Mouse (Mus musculus): ENCODE data around the gene Fam57b.
A peak's percentile ranks its signal among the peaks of the same experiment; 100 is the strongest.

The Fam57b gene

GRCm38 (mm10) chr7:126799050-126799467 is 1.6 kb downstream of the Fam57b start:
- peak; percentile 96 to 97 for DNase-seq (ENCODE audit: low spot score in 2 of 2)

- no peak for DNase-seq (ENCODE audit: low spot score in 2 of 2)
Observed at GRCm38 (mm10) chr7:126799468-126800268, 2.2 kb downstream of the Fam57b start.

- DNase-seq (ENCODE audit: low spot score in 2 of 2): no peak
Observed at GRCm38 (mm10) chr7:126800269-126801056, 3.0 kb downstream of the Fam57b start.

GRCm38 (mm10) chr7:126801057-126801422 is 3.6 kb downstream of the Fam57b start:
- no peak for DNase-seq (ENCODE audit: low spot score in 2 of 2)

- no peak for DNase-seq (ENCODE audit: low spot score in 2 of 2)
Observed at GRCm38 (mm10) chr7:126802134-126802889, 4.8 kb downstream of the Fam57b start.

- DNase-seq (ENCODE audit: low spot score in 2 of 2): no peak
Observed at GRCm38 (mm10) chr7:126803181-126803580, 5.7 kb downstream of the Fam57b start.

GRCm38 (mm10) chr7:126803751-126804150 is 6.3 kb downstream of the Fam57b start:
- DNase-seq (ENCODE audit: low spot score in 2 of 2): no peak

- no peak for DNase-seq (ENCODE audit: low spot score in 2 of 2)
Observed at GRCm38 (mm10) chr7:126806956-126807355, 9.5 kb downstream of the Fam57b start.

- DNase-seq (ENCODE audit: low spot score in 2 of 2): no peak
Observed at GRCm38 (mm10) chr7:126807405-126807804, 9.9 kb downstream of the Fam57b start.

GRCm38 (mm10) chr7:126808703-126809455 is 11.4 kb downstream of the Fam57b start:
- peak; percentile 72 to 86 for DNase-seq (ENCODE audit: low spot score in 2 of 2)

- DNase-seq (ENCODE audit: low spot score in 2 of 2): no peak
Observed at GRCm38 (mm10) chr7:126809723-126810369, 12.4 kb downstream of the Fam57b start.

- DNase-seq (ENCODE audit: low spot score in 2 of 2): no peak
Observed at GRCm38 (mm10) chr7:126815726-126816222, 18.3 kb downstream of the Fam57b start.

- DNase-seq (ENCODE audit: low spot score in 2 of 2): no peak
Observed at GRCm38 (mm10) chr7:126816494-126816893, 19.0 kb downstream of the Fam57b start.

GRCm38 (mm10) chr7:126817595-126817994 is 20.1 kb downstream of the Fam57b start:
- DNase-seq (ENCODE audit: low spot score in 2 of 2): no peak

GRCm38 (mm10) chr7:126818818-126819217 is 21.4 kb downstream of the Fam57b start:
- DNase-seq (ENCODE audit: low spot score in 2 of 2): no peak

- peak in 1 of 2 experiments; percentile 72 for DNase-seq (ENCODE audit: low spot score in 2 of 2)
Observed at GRCm38 (mm10) chr7:126821835-126822511, 24.5 kb downstream of the Fam57b start.

- no peak for DNase-seq (ENCODE audit: low spot score in 2 of 2)
Observed at GRCm38 (mm10) chr7:126822741-126823140, 25.3 kb downstream of the Fam57b start.

- DNase-seq (ENCODE audit: low spot score in 2 of 2): peak in 1 of 2 experiments; percentile 34
Observed at GRCm38 (mm10) chr7:126823202-126823711, 25.8 kb downstream of the Fam57b start.

- no peak for DNase-seq (ENCODE audit: low spot score in 2 of 2)
Observed at GRCm38 (mm10) chr7:126823940-126824339, 26.5 kb downstream of the Fam57b start.

- no peak for DNase-seq (ENCODE audit: low spot score in 2 of 2)
Observed at GRCm38 (mm10) chr7:126825403-126825802, 27.9 kb downstream of the Fam57b start.
